8 mouse cellular contexts compared by ENCODE assay signal in the genomic region with DNA sequence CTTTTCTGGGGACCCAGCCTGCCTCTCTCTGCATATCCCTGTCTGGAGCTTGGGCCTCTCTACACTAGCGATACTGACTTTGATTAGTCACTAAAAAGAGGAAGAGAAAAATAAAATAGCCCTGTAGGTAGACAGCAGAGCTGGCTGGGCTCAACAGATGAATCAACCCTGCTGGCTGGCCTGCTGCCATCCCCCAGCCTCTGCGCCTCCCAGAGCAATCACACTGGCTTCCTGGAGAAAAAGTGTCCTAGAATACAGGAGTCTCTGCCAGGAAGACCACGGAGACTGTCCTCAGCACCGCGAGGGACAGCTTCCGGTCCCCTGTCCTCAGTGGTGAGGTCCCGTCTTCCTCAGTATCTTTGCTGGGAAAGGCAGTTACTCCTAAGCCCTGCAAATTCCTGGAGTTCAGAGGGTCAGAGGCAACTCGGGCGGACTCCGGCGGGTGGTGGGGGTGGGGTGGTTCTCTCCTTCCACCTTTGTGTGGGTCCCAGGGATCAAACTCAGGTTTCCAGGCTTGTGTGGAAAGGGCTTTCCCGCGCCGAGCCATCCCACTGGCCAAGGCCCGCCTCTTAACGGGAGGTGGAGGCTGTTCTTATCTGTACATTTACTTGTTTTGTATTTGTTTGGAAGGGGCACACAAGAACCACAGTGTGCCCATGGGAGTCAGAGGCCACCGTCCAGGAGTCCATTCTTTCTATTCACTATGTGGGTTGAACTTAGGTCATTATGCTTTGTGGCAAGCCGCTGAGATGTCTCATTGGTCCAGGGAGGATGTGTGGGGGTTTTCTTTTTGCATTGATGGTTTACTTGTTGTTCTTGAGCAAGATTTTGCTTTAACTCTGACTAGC. TPM values are rescaled to one million over a fixed set of nuclear protein-coding genes. Genes with fewer than 3 reads are reported as not detected.
DNase-seq lines count a peak whose midpoint lies in the region; ATAC-seq lines count a peak whose summit lies in the region.
"Had no signal": no experiment of that assay in that cellular context is flagged by ENCODE, and none has a peak within 500 bp of the region (broad histone marks: within the 10 kb centered on the region; RNA-seq: fewer than 3 reads in every experiment).

No protein-coding gene starts in this region.

- H3K4me3 ChIP-seq in neural tube, embryonic 13.5 days = no peak overlapping the region
- H3K4me3 ChIP-seq: erythroblast, embryonic 14.5 days had no signal

- 0 out of 2 replicates have a peak overlapping the region, but pooled peaks have one; percentile 4 for H3K4me2 ChIP-seq in neural tube, embryonic 13.5 days

- H3K4me1 ChIP-seq in neural tube, embryonic 13.5 days (replicated peaks) = peaks cover 28% of the 10 kb centered on the region

- H3K9me3 ChIP-seq in neural tube, embryonic 13.5 days = 0 out of 2 replicates have a peak, but pooled peaks cover 3% of the 10 kb centered on the region

- DNase-seq in neural tube, embryonic 10.5 days (ENCODE audit: extremely low spot score, low spot score) = no peak
- peak; percentile 66 for DNase-seq in adrenal gland, adult 8-10 months
- peak; percentile 30 for DNase-seq in gastrocnemius, postnatal 25 days
- peak; percentile 65 to 69 for DNase-seq in kidney, postnatal 25 days

- H3K27me3 ChIP-seq in neural tube, embryonic 13.5 days = no peaks in the 10 kb centered on the region

- no peak for ATAC-seq in neural tube, embryonic 13.5 days (ENCODE audit: low read depth)
- peak; percentile 68 for ATAC-seq in megakaryocyte progenitor cell, adult 5-6 weeks (replicated peaks; ENCODE audit: poor library complexity)
- no peak for ATAC-seq in activated CD4-positive, CD25-positive, alpha-beta regulatory T cell, adult 4 months

- WGBS in neural tube, embryonic 13.5 days = 63% methylated on average over 18 of the region's 18 CpGs

- no peak overlapping the region for H3K27ac ChIP-seq in neural tube, embryonic 13.5 days (replicated peaks)

- H3K36me3 ChIP-seq in neural tube, embryonic 13.5 days = no peaks in the 10 kb centered on the region

- H3K9ac ChIP-seq in neural tube, embryonic 13.5 days = no peak overlapping the region

RNA-seq across cellular contexts. Expression of gene Stx1a, which starts 5.9 kb away (rescaled TPM):
- 76.8 and 90.9 TPM in 2 replicates for polyA plus RNA-seq in neural tube, embryonic 13.5 days (2015; fragmentation: Nextera tagmentation; extraction: Ambion mirVana)
- 10 to 100 TPM in 3 of 4 experiments, 1 to 10 TPM in 1; 4.9 to 15.9 (median 12.1) TPM for total RNA-seq in adrenal gland, adult 8-10 months (2022)
- 1 to 10 TPM in 1 of 2 experiments, under 1 TPM in 1; 0.69 to 1.5 TPM for total RNA-seq in gastrocnemius, postnatal 25 days (2021)
- total RNA-seq in megakaryocyte progenitor cell, adult 5-6 weeks (2015) = 0.39 and 1.2 TPM in 2 replicates
- 0.04 and 0.44 TPM in 2 replicates for total RNA-seq in megakaryocyte progenitor cell, adult 5-6 weeks (2017)
- 10 to 100 TPM; 15.1 to 15.2 TPM for polyA plus RNA-seq in activated CD4-positive, CD25-positive, alpha-beta regulatory T cell, adult 4 months (2017; shearing (Covaris generic))

RNA-seq across cellular contexts. Expression of gene Abhd11, which starts 20.3 kb away (rescaled TPM):
- 63.6 and 72.2 TPM in 2 replicates for polyA plus RNA-seq in neural tube, embryonic 13.5 days (2015; fragmentation: Nextera tagmentation; extraction: Ambion mirVana)
- 10 to 100 TPM; 52.4 to 65.4 (median 55.9) TPM for total RNA-seq in adrenal gland, adult 8-10 months (2022)
- 10 to 100 TPM; 57.1 to 58.5 TPM for total RNA-seq in gastrocnemius, postnatal 25 days (2021)
- 133 and 142 TPM in 2 replicates for total RNA-seq in megakaryocyte progenitor cell, adult 5-6 weeks (2015)
- total RNA-seq in megakaryocyte progenitor cell, adult 5-6 weeks (2017) = 59.3 and 65.3 TPM in 2 replicates
- 10 to 100 TPM; 53.9 to 66.7 TPM for polyA plus RNA-seq in activated CD4-positive, CD25-positive, alpha-beta regulatory T cell, adult 4 months (2017; shearing (Covaris generic))

RNA-seq across cellular contexts. Expression of gene Dnajc30, which starts 34.8 kb away (rescaled TPM):
- 35.5 and 37.1 TPM in 2 replicates for polyA plus RNA-seq in neural tube, embryonic 13.5 days (2015; fragmentation: Nextera tagmentation; extraction: Ambion mirVana)
- total RNA-seq in adrenal gland, adult 8-10 months (2022) = 10 to 100 TPM; 35.8 to 42.0 (median 38.7) TPM
- 10 to 100 TPM; 22.0 to 25.2 TPM for total RNA-seq in gastrocnemius, postnatal 25 days (2021)
- total RNA-seq in megakaryocyte progenitor cell, adult 5-6 weeks (2015) = 18.0 and 18.6 TPM in 2 replicates
- 7.4 and 8.9 TPM in 2 replicates for total RNA-seq in megakaryocyte progenitor cell, adult 5-6 weeks (2017)
- 10 to 100 TPM; 27.4 to 30.4 TPM for polyA plus RNA-seq in activated CD4-positive, CD25-positive, alpha-beta regulatory T cell, adult 4 months (2017; shearing (Covaris generic))

RNA-seq across cellular contexts. Expression of gene Bud23, which starts 35.5 kb away (rescaled TPM):
- polyA plus RNA-seq in neural tube, embryonic 13.5 days (2015; fragmentation: Nextera tagmentation; extraction: Ambion mirVana) = 83.0 and 93.7 TPM in 2 replicates
- 10 to 100 TPM; 54.5 to 56.7 (median 55.8) TPM for total RNA-seq in adrenal gland, adult 8-10 months (2022)
- total RNA-seq in gastrocnemius, postnatal 25 days (2021) = 10 to 100 TPM; 21.7 to 27.4 TPM
- total RNA-seq in megakaryocyte progenitor cell, adult 5-6 weeks (2015) = 60.7 and 61.7 TPM in 2 replicates
- total RNA-seq in megakaryocyte progenitor cell, adult 5-6 weeks (2017) = 55.7 and 78.6 TPM in 2 replicates
- 10 to 100 TPM; 60.3 to 84.8 TPM for polyA plus RNA-seq in activated CD4-positive, CD25-positive, alpha-beta regulatory T cell, adult 4 months (2017; shearing (Covaris generic))

RNA-seq across cellular contexts. Expression of gene Cldn3, which starts 43.2 kb away (rescaled TPM):
- polyA plus RNA-seq in neural tube, embryonic 13.5 days (2015; fragmentation: Nextera tagmentation; extraction: Ambion mirVana) = 0.81 and 2.4 TPM in 2 replicates
- 1 to 10 TPM in 3 of 4 experiments, not detected in 1; 1.1 to 1.5 (median 1.4) TPM for total RNA-seq in adrenal gland, adult 8-10 months (2022)
- total RNA-seq in gastrocnemius, postnatal 25 days (2021) = under 1 TPM in 1 of 2 experiments, not detected in 1; 0.21 TPM
- not detected in 2 replicates for total RNA-seq in megakaryocyte progenitor cell, adult 5-6 weeks (2015)
- total RNA-seq in megakaryocyte progenitor cell, adult 5-6 weeks (2017) = not detected in 2 replicates
- not detected for polyA plus RNA-seq in activated CD4-positive, CD25-positive, alpha-beta regulatory T cell, adult 4 months (2017; shearing (Covaris generic))
